Mouse (Mus musculus) hindbrain, embryonic 11.5 days (tissue): ENCODE results near the gene Fam171a2. TPM values are rescaled to one million over a fixed set of nuclear protein-coding genes. Genes with fewer than 3 reads are reported as not detected.

ENCODE experiments used
- ATAC-seq: fragments of 200-750 bp; cut with Nextera tagmentation; 2 replicates; pipeline ENCODE4 v1.8.0; 2017; ENCODE audit warnings: mild to moderate bottlenecking, moderate TSS enrichment, moderate library complexity; ENCODE audit not compliant: low FRiP score
- DNase-seq: peaks from one replicate; pipeline ENCODE4 v3.0.0-alpha.2; 2015; ENCODE audit warnings: low spot score
- H3K27ac ChIP-seq: fragments of 300-500 bp; sonication (generic); 2 replicates; pipeline ENCODE4 v1.5.1; 2014; ENCODE audit warnings: mild to moderate bottlenecking, low read depth, low read length
- H3K27me3 ChIP-seq: fragments of 300-500 bp; sonication (generic); 2 replicates; pipeline ENCODE4 v1.6.1; 2014; ENCODE audit warnings: mild to moderate bottlenecking, low read length, moderate library complexity, mixed read lengths; ENCODE audit not compliant: control insufficient read depth, insufficient read depth
- H3K36me3 ChIP-seq: fragments of 300-500 bp; sonication (generic); 2 replicates; pipeline ENCODE4 v1.6.1; 2014; ENCODE audit warnings: mild to moderate bottlenecking, low read length, moderate library complexity, mixed read lengths; ENCODE audit not compliant: control insufficient read depth, insufficient read depth
- H3K4me1 ChIP-seq: fragments of 300-500 bp; sonication (generic); replicated peaks from 2 replicates; pipeline ENCODE4 v1.6.1; 2014; ENCODE audit warnings: low read length, mixed read lengths; ENCODE audit not compliant: control insufficient read depth, insufficient read depth
- H3K4me2 ChIP-seq: fragments of 300-500 bp; sonication (generic); replicated peaks from 2 replicates; pipeline ENCODE4 v1.6.1; 2014; ENCODE audit warnings: mild to moderate bottlenecking, low read depth, low read length
- H3K4me3 ChIP-seq: fragments of 300-500 bp; sonication (generic); 2 replicates; pipeline ENCODE4 v1.5.1; 2014; ENCODE audit warnings: low read depth, low read length
- H3K9ac ChIP-seq: fragments of 300-500 bp; sonication (generic); 2 replicates; pipeline ENCODE4 v1.6.1; 2014; ENCODE audit warnings: low read depth, low read length
- H3K9me3 ChIP-seq: fragments of 300-500 bp; sonication (generic); 2 replicates; pipeline ENCODE4 v1.6.1; 2016; ENCODE audit warnings: low read length; ENCODE audit not compliant: control insufficient read depth
- WGBS: fragments of 180-500 bp; shearing (Covaris S2); extraction: QIAGEN DNeasy Blood & Tissue Kit; methylation state at CpG from one replicate; pipeline ENCODE4 v1.1.7; 2014; 5-methylcytosine and 5-hydroxymethylcytosine counted together
- polyA plus RNA-seq: library from polyadenylated mRNA; unstranded; fragments of >200 nt; fragmentation: Nextera tagmentation; extraction: Ambion mirVana; gene quantifications from 2 replicates; pipeline ENCODE4 v1.2.1, GENCODE M21; 2014

The Fam171a2 gene
- polyA plus RNA-seq, 1 experiment from 2014 or later = 11.7 TPM

GRCm38 (mm10) chr11:102441434-102441833, 6.0 kb downstream of the Fam171a2 start:
- H3K9ac ChIP-seq = no peak overlapping the region
- no peak for DNase-seq
- H3K9me3 ChIP-seq = no peaks in the 10 kb centered on the region
- ATAC-seq = no peak
- no peak overlapping the region for H3K4me3 ChIP-seq
- no peak overlapping the region for H3K27ac ChIP-seq
- H3K4me1 ChIP-seq = peaks cover 31% of the 10 kb centered on the region
- peaks cover 4% of the 10 kb centered on the region for H3K27me3 ChIP-seq
- 82% methylated on average over 3 of the region's 3 CpGs for WGBS
- peaks cover 6% of the 10 kb centered on the region; the same call in 1 of the 2 replicates for H3K36me3 ChIP-seq
- H3K4me2 ChIP-seq = no peak overlapping the region

DNA sequence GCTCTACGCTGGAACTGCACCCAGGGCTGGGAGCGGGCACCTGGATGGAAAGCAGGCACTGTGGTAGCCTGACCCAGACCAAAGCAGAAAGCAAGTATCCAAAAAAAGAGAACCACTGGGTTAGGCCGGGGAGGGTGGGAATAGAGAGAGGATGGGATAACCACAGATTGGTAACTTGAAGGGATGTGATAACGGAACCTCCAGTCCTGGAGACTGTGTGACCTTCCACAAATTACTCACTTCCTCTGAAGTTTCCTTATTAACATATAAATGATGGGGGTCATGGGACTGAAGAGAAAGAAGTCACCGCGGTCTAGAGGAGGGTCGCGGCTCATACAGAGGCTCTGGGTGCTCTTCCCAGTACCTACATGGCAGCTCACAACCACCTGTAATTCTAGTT, 7.2 kb downstream of the Fam171a2 start:
- H3K9ac ChIP-seq = no peak overlapping the region
- H3K4me2 ChIP-seq = no peak overlapping the region
- peaks cover 21% of the 10 kb centered on the region for H3K4me1 ChIP-seq
- ATAC-seq (no peak), DNase-seq (no peak)
- WGBS = 81% methylated on average over 8 of the region's 8 CpGs
- H3K27me3 ChIP-seq = peaks cover 4% of the 10 kb centered on the region
- H3K9me3 ChIP-seq = no peaks in the 10 kb centered on the region
- H3K27ac ChIP-seq = no peak overlapping the region
- no peak overlapping the region for H3K4me3 ChIP-seq
- H3K36me3 ChIP-seq = peaks cover 6% of the 10 kb centered on the region; the same call in 1 of the 2 replicates

DNA sequence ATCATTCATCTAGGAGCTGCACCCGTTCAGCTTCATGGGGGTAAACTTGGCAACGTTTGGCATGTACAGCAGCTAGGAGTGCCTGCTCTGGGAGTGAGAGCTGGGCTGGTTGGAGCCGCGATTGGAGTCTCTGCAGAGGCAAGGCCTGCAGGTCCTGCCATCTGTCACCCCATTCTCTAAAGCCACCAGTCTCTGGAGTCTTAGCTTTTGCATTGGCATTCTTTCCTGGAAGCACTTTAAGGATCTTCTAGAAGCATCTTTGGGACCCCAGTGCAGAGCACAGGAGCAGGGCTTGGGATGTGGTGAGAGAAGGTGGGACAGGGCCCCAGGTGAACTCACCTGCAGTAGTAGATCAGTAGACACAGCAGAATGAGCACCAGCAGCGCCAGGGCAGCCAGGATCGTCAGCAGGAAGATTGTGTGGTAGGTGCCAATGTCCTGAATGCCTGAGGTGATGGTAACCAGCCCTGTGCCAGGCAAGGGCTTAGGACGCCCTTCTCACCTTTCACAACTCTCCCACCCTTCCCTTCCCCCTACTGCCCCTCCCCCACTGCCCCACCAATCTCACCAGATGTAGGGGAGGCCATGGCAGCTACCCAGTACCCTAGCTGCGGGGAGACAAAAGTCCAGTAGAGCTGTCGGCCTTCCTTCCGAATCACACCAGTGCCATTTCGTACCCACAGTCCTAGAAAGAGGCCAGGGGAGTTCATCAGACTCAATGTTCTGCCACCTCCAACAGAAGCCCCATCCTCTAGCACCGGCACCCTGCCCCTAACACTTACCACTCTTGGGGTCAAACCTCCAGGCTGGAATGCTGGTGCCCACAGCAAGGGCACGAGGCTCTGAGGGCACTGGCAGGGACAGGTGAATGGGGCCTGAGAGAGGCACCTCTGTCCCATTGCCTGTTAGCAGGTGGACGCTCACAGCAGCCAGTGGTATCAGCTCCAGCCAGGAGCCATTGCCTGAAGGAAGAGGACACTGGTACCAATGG, 8.1 kb downstream of the Fam171a2 start:
- no peak overlapping the region for H3K4me2 ChIP-seq
- ATAC-seq (no peak), DNase-seq (no peak)

GRCm38 (mm10) chr11:102438212-102439092, 9.0 kb downstream of the Fam171a2 start:
- peak overlapping the region; percentile 52 for H3K9ac ChIP-seq
- H3K36me3 ChIP-seq = peaks cover 6% of the 10 kb centered on the region; the same call in 1 of the 2 replicates
- peaks cover 16% of the 10 kb centered on the region for H3K4me1 ChIP-seq
- peak overlapping the region; percentile 64 for H3K4me2 ChIP-seq
- ATAC-seq (peak; percentile 41; the same call in 1 of the 2 replicates), DNase-seq (peak; percentile 96)
- no peaks in the 10 kb centered on the region for H3K9me3 ChIP-seq
- peaks cover 4% of the 10 kb centered on the region for H3K27me3 ChIP-seq
- no peak overlapping the region for H3K27ac ChIP-seq
- WGBS = 10% methylated on average over 72 of the region's 77 CpGs
- peak overlapping the region; percentile 25 for H3K4me3 ChIP-seq

More for the DNA sequence above, 8.1 kb downstream of the Fam171a2 start:
- Histone ChIP-seq H3K9ac (no peak overlapping the region), H3K27me3 (peaks cover 4% of the 10 kb centered on the region), H3K36me3 (peaks cover 6% of the 10 kb centered on the region; the same call in 1 of the 2 replicates), H3K4me3 (no peak overlapping the region), H3K27ac (no peak overlapping the region), H3K9me3 (no peaks in the 10 kb centered on the region), H3K4me1 (peaks cover 16% of the 10 kb centered on the region)
- 79% methylated on average over 14 of the region's 14 CpGs for WGBS

DNA sequence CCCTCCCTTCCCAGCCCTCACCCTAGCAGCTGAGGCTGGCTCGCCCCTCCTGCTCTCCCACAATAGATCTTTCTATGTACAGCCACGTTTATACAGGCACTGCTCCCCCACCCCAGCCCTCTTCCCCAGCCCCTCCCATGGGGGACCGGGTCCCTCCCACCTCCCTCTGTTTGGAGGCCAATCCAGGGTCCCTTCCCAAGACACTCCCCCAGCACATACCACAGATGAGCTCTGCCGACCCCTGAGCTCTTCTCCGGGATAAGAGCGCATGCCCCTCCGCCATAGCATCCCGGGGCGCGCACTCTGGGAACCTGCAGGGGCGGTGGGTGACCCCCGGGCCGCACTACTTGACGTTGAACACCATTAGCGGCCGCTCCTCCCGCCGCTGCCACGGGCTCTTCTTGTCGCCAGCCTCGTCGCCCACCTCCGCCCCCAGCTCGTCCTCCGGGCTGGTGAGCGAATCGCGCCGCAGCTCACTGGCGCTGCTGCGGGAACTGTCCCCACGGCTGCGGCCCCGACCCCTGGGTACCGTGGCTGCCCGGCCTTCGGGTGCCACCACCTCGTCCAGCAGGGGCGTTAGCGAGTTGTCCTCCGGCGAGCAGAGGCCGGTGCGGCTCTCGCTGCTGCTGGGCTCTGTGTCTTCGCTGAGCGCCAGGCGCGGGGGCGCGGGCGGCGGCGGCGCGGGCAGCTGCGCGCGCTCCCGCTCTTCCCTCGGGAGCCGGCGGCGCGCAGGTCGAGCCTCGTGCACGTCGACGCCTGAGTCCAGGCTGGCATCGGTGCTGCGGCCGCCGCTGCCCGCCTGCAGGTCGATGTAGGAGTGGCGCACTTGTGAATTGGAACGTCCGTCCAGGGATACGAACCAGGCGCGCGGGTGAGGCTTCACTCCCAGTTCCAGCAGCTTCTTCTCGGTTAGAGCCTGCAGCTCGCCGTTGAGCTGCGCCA, 10.1 kb downstream of the Fam171a2 start:
- peak overlapping the region; percentile 52 for H3K9ac ChIP-seq
- H3K4me2 ChIP-seq = peak overlapping the region; percentile 64
- no peaks in the 10 kb centered on the region for H3K9me3 ChIP-seq
- peaks cover 6% of the 10 kb centered on the region; the same call in 1 of the 2 replicates for H3K36me3 ChIP-seq
- H3K27me3 ChIP-seq = peaks cover 4% of the 10 kb centered on the region
- peak overlapping the region; percentile 67 for H3K27ac ChIP-seq
- peaks cover 16% of the 10 kb centered on the region for H3K4me1 ChIP-seq
- peak overlapping the region; percentile 25 for H3K4me3 ChIP-seq
- 2% methylated on average over 85 of the region's 87 CpGs for WGBS
- peak; percentile 72 for DNase-seq
- ATAC-seq = peak; percentile 50

- DNase-seq = no peak
- H3K4me2 ChIP-seq = no peak overlapping the region
- no peak overlapping the region for H3K9ac ChIP-seq
- peaks cover 16% of the 10 kb centered on the region for H3K4me1 ChIP-seq
- peaks cover 4% of the 10 kb centered on the region for H3K27me3 ChIP-seq
- no peaks in the 10 kb centered on the region for H3K9me3 ChIP-seq
- H3K4me3 ChIP-seq = no peak overlapping the region
- H3K27ac ChIP-seq = no peak overlapping the region
- 88% methylated on average over 10 of the region's 10 CpGs for WGBS
- no peak for ATAC-seq
- H3K36me3 ChIP-seq = 0 out of 2 replicates have a peak, but pooled peaks cover 3% of the 10 kb centered on the region
Observed at GRCm38 (mm10) chr11:102436471-102436790, 11.1 kb downstream of the Fam171a2 start.

DNA sequence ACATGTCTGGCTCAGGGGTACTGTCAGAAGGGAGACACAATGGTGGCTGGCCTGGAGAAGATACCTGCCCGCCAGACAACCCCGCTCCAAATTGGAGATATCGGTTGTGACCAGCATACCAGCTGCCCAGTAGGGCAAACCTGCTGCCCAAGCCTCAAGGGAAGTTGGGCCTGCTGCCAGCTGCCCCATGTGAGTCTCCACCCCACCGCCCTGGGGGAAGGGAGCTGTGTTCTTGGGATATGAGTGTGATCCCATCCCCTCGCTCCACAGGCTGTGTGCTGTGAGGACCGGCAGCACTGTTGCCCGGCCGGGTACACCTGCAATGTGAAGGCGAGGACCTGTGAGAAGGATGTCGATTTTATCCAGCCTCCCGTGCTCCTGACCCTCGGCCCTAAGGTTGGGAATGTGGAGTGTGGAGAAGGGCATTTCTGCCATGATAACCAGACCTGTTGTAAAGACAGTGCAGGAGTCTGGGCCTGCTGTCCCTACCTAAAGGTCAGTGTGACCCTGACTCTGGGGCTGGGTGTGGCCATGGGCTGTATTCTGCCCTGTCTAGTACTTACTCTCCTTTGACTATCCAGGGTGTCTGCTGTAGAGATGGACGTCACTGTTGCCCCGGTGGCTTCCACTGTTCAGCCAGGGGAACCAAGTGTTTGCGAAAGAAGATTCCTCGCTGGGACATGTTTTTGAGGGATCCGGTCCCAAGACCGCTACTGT, 11.6 kb downstream of the Fam171a2 start:
- Histone ChIP-seq H3K36me3 (0 out of 2 replicates have a peak, but pooled peaks cover 3% of the 10 kb centered on the region), H3K9ac (no peak overlapping the region), H3K9me3 (no peaks in the 10 kb centered on the region), H3K27ac (no peak overlapping the region), H3K4me3 (no peak overlapping the region), H3K4me1 (peaks cover 16% of the 10 kb centered on the region), H3K27me3 (peaks cover 4% of the 10 kb centered on the region), H3K4me2 (no peak overlapping the region)
- WGBS = 94% methylated on average over 18 of the region's 18 CpGs
- DNase-seq (no peak), ATAC-seq (no peak)
